ENCODE assay signal across 8 mouse cellular contexts in the genomic region with DNA sequence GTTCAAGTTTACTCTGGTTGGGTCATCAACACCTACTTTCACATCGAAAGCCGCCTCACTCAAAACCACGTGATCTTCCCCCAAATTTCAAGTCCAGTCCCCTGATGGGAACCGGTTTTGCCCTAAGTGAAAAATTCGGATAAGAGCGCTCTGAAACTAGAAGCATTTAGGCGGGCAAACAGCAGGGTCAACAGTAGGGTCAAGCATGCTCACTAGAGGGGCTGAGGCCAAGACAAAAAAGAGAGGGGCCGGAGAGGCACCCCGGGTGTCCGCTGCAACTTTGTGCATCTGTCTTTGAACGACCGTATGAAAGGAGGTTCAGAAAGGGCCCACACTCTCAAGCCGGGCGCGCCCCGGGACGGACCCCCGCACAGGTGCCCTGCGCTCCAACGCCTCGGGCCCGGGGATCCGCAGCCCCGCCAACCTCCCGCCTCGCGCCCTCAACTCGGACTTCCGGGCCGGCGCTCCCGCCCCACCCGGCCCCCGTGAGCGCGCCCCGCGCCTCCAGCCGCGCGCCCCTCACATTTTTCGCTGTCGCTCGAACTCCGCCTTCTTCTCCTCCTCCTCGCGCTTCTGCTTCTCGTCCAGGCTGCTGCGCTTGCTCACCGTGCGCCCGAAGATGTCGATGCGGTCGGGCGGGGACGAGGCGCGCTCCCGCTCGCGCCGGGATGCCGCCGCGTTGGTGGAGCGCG. TPM values are rescaled to one million over a fixed set of nuclear protein-coding genes. Genes with fewer than 3 reads are reported as not detected.
A peak's percentile ranks its signal among the peaks of the same experiment; 100 is the strongest.
DNase-seq lines count a peak whose midpoint lies in the region; ATAC-seq and TF ChIP-seq lines count a peak whose summit lies in the region.

No protein-coding gene starts in this region.

- peak overlapping the region; percentile 85 for H3K4me2 ChIP-seq in lung, postnatal 0 days (replicated peaks; ENCODE audit: low read depth, low read length)

- H3K27ac ChIP-seq in MEL (ENCODE audit: control insufficient read depth, low read depth, low read length), result peak overlapping the region; percentile 83
- peak overlapping the region; percentile 31; the same call in 1 of the 2 replicates for H3K27ac ChIP-seq in cerebellum, adult 2 months (ENCODE audit: insufficient read depth, low read length)
- peak overlapping the region; percentile 100 for H3K27ac ChIP-seq in hindbrain, embryonic 10.5 days
- H3K27ac ChIP-seq in lung, postnatal 0 days (ENCODE audit: low read length), result peak overlapping the region; percentile 98

- TF ChIP-seq RAD21 in MEL (IDR thresholded peaks at IDR 0.05; ENCODE audit: low read depth, low read length), result no peak

- peaks cover 0 to 2% of the 10 kb centered on the region in 2 experiments; a peak in 1 of 4 replicates for H3K27me3 ChIP-seq in MEL (ENCODE audit: control insufficient read depth in 1 of 2, insufficient read depth in 2 of 2, low read length in 2 of 2)
- H3K27me3 ChIP-seq in cerebellum, adult 2 months (ENCODE audit: control insufficient read depth, insufficient read depth, low read length), result 0 out of 2 replicates have a peak, but pooled peaks cover 2% of the 10 kb centered on the region
- H3K27me3 ChIP-seq in hindbrain, embryonic 10.5 days (ENCODE audit: insufficient read depth, poor library complexity, severe bottlenecking), result no peaks in the 10 kb centered on the region
- no peaks in the 10 kb centered on the region for H3K27me3 ChIP-seq in lung, postnatal 0 days (replicated peaks; ENCODE audit: insufficient read depth, low read length)

- TF ChIP-seq CTCF in MEL (IDR thresholded peaks at IDR 0.05 in 2 of 3, conservative IDR thresholded peaks at IDR 0.05 in 1 of 3; ENCODE audit: control insufficient read depth in 1 of 3, insufficient read depth in 1 of 3, low read depth in 2 of 3, low read length in 3 of 3, poor library complexity in 1 of 3, severe bottlenecking in 1 of 3), result no peak
- no peak for TF ChIP-seq CTCF in cerebellum, adult 2 months (IDR thresholded peaks at IDR 0.05; ENCODE audit: borderline replicate concordance, insufficient read depth, low read depth, low read length)
- no peak for TF ChIP-seq CTCF in lung, postnatal 0 days (IDR thresholded peaks at IDR 0.05)

- peak in 1 of 2 experiments; percentile 50; a peak in 1 of 4 replicates for TF ChIP-seq POLR2A in MEL (IDR thresholded peaks at IDR 0.05; ENCODE audit: control insufficient read depth in 1 of 2, insufficient read depth in 1 of 2, low read depth in 1 of 2, low read length in 2 of 2, poor library complexity in 1 of 2)
- TF ChIP-seq POLR2A in cerebellum, adult 2 months (IDR thresholded peaks at IDR 0.05; ENCODE audit: borderline replicate concordance, insufficient read depth, low read length), result no peak

- H3K79me2 ChIP-seq in MEL (ENCODE audit: control insufficient read depth, insufficient read depth, low read length, poor library complexity), result peaks cover 52% of the 10 kb centered on the region

- H3K4me1 ChIP-seq in MEL (ENCODE audit: control insufficient read depth in 1 of 2, insufficient read depth in 2 of 2, low read length in 2 of 2), result peaks cover 5 to 6% of the 10 kb centered on the region in 2 experiments; a peak in 3 of 4 replicates
- H3K4me1 ChIP-seq in cerebellum, adult 2 months (ENCODE audit: control insufficient read depth, insufficient read depth, low read length), result peaks cover 6% of the 10 kb centered on the region; the same call in 1 of the 2 replicates
- H3K4me1 ChIP-seq in hindbrain, embryonic 10.5 days (replicated peaks), result peaks cover 42% of the 10 kb centered on the region
- peaks cover 15% of the 10 kb centered on the region; the same call in 1 of the 2 replicates for H3K4me1 ChIP-seq in lung, postnatal 0 days (ENCODE audit: insufficient read depth, low read depth, low read length)

- peak overlapping the region; percentile 50 to 97 for H3K4me3 ChIP-seq in MEL (ENCODE audit: control insufficient read depth in 1 of 2, insufficient read depth in 1 of 2, low read depth in 2 of 2, low read length in 2 of 2)
- peak overlapping the region; percentile 86 for H3K4me3 ChIP-seq in cerebellum, adult 2 months (replicated peaks; ENCODE audit: insufficient read depth, low read depth, low read length)
- H3K4me3 ChIP-seq in hindbrain, embryonic 10.5 days, result peak overlapping the region; percentile 90
- H3K4me3 ChIP-seq in lung, postnatal 0 days (ENCODE audit: low read depth, low read length), result peak overlapping the region; percentile 96

- TF ChIP-seq EP300 in MEL (IDR thresholded peaks at IDR 0.05; ENCODE audit: low read depth in 1 of 2, low read length in 2 of 2), result no peak
- TF ChIP-seq EP300 in lung, postnatal 0 days (IDR thresholded peaks at IDR 0.05), result no peak

- peak; percentile 68 for ATAC-seq in lung, postnatal 0 days

- H3K9ac ChIP-seq in MEL (ENCODE audit: control insufficient read depth, low read depth, low read length, poor library complexity, severe bottlenecking), result peak overlapping the region; percentile 99
- H3K9ac ChIP-seq in lung, postnatal 0 days (replicated peaks; ENCODE audit: low read depth), result peak overlapping the region; percentile 99

- H3K36me3 ChIP-seq in MEL (ENCODE audit: control insufficient read depth in 1 of 2, insufficient read depth in 2 of 2, low read length in 2 of 2), result peaks cover 0 to 36% of the 10 kb centered on the region in 2 experiments; a peak in 3 of 4 replicates
- H3K36me3 ChIP-seq in hindbrain, embryonic 10.5 days, result no peaks in the 10 kb centered on the region
- no peaks in the 10 kb centered on the region for H3K36me3 ChIP-seq in lung, postnatal 0 days (ENCODE audit: insufficient read depth, low read length)

- under 1% methylated on average over 49 of the region's 68 CpGs for WGBS in cerebellum, adult 2 months
- under 1% methylated on average over 68 of the region's 68 CpGs for WGBS in hindbrain, embryonic 10.5 days
- WGBS in lung, postnatal 0 days, result under 1% methylated on average over 47 of the region's 68 CpGs

- H3K9me3 ChIP-seq in MEL (replicated peaks; ENCODE audit: insufficient read depth, low read length), result no peaks in the 10 kb centered on the region
- H3K9me3 ChIP-seq in hindbrain, embryonic 10.5 days, result no peaks in the 10 kb centered on the region
- no peaks in the 10 kb centered on the region for H3K9me3 ChIP-seq in lung, postnatal 0 days (ENCODE audit: low read length)

- DNase-seq in MEL (ENCODE audit: low read depth, low spot score), result peak; percentile 68
- peak; percentile 65 to 67 for DNase-seq in cerebellum, adult 2 months
- DNase-seq in forelimb bud, embryonic 11.5 days (ENCODE audit: low read depth, low spot score), result peak; percentile 38
- peak; percentile 68 for DNase-seq in hindbrain, embryonic 10.5 days (ENCODE audit: low spot score)
- DNase-seq in layer of hippocampus, adult 9-11 months, result peak; percentile 61
- peak; percentile 83 for DNase-seq in lung, postnatal 0 days (ENCODE audit: low spot score)
- peak; percentile 31 for DNase-seq in ovary, postnatal 14 days (ENCODE audit: low spot score)
- peak; percentile 64 to 65 for DNase-seq in thymus, postnatal 10 days (ENCODE audit: low spot score in 2 of 2)

TF ChIP-seq in MEL, 35 proteins besides CTCF, POLR2A, EP300 and RAD21:
- TF ChIP-seq POLR2AphosphoS5 (IDR thresholded peaks at IDR 0.05; ENCODE audit: borderline replicate concordance, low read depth, low read length), result no peak
- TF ChIP-seq RCOR1 (IDR thresholded peaks at IDR 0.05; ENCODE audit: low read depth, low read length), result no peak
- no peak for TF ChIP-seq SMC3 (IDR thresholded peaks at IDR 0.05; ENCODE audit: low read depth, low read length)
- peak; percentile 57 for TF ChIP-seq NRF1 (IDR thresholded peaks at IDR 0.05; ENCODE audit: insufficient read depth, low read depth, low read length, poor library complexity, severe bottlenecking)
- no peak for TF ChIP-seq ZC3H11A (IDR thresholded peaks at IDR 0.05; ENCODE audit: low read depth, low read length)
- 0 out of 2 replicates have a peak, but pooled peaks have one; percentile 21 for TF ChIP-seq HCFC1 (IDR thresholded peaks at IDR 0.05; ENCODE audit: low read depth, low read length)
- TF ChIP-seq MYC (IDR thresholded peaks at IDR 0.05; ENCODE audit: low read depth, low read length), result no peak; the same call in 1 of the 2 replicates
- peak; percentile 72; the same call in 1 of the 2 replicates for TF ChIP-seq CHD1 (IDR thresholded peaks at IDR 0.05; ENCODE audit: low read depth, low read length)
- TF ChIP-seq BHLHE40 (IDR thresholded peaks at IDR 0.05; ENCODE audit: borderline replicate concordance, low read depth, low read length), result no peak
- no peak for TF ChIP-seq MYB (IDR thresholded peaks at IDR 0.05; ENCODE audit: low read depth, low read length)
- TF ChIP-seq ZMIZ1 (IDR thresholded peaks at IDR 0.05; ENCODE audit: low read depth, low read length), result no peak; the same call in 1 of the 2 replicates
- peak; percentile 73 for TF ChIP-seq USF1 (IDR thresholded peaks at IDR 0.05; ENCODE audit: low read depth, low read length)
- no peak for TF ChIP-seq ELF1 (IDR thresholded peaks at IDR 0.05; ENCODE audit: low read depth, low read length)
- no peak for TF ChIP-seq E2F4 (IDR thresholded peaks at IDR 0.05; ENCODE audit: borderline replicate concordance, low read depth, low read length)
- TF ChIP-seq MAX (IDR thresholded peaks at IDR 0.05; ENCODE audit: low read length), result peak; percentile 34
- TF ChIP-seq MAZ (IDR thresholded peaks at IDR 0.05; ENCODE audit: low read depth, low read length), result peak; percentile 30; the same call in 1 of the 2 replicates
- no peak for TF ChIP-seq GATA1 (IDR thresholded peaks at IDR 0.05; ENCODE audit: low read depth, low read length)
TF ChIP-seq in MEL: peak in this region for 6.

RNA-seq across cellular contexts. Expression of gene Arglu1, which starts 0.7 kb away (rescaled TPM):
- 34.6 and 35.3 TPM in 2 replicates for total RNA-seq in MEL (2012; rRNA removed)
- polyA plus RNA-seq in MEL (2012; ENCODE audit: insufficient read depth in 1 of 2, insufficient read length in 2 of 2, low read depth in 1 of 2, low replicate concordance in 2 of 2, missing spikeins in 1 of 2), result 100 to 1,000 TPM in 1 of 2 experiments, not detected in 1; 104 TPM
- polyA plus RNA-seq in cerebellum, adult 2 months (2012; rRNA removed), result 106 and 109 TPM in 2 replicates
- 145 and 165 TPM in 2 replicates for polyA plus RNA-seq in hindbrain, embryonic 10.5 days (2016; fragmentation: Nextera tagmentation; extraction: Ambion mirVana)
- polyA plus RNA-seq in lung, postnatal 0 days (2015; fragmentation: Nextera tagmentation; extraction: Ambion mirVana), result 126 and 139 TPM in 2 replicates

RNA-seq across cellular contexts. Expression of gene Efnb2, which starts 28.6 kb away (rescaled TPM):
- 0.12 and 0.13 TPM in 2 replicates for total RNA-seq in MEL (2012; rRNA removed)
- polyA plus RNA-seq in MEL (2012; ENCODE audit: insufficient read depth in 1 of 2, insufficient read length in 2 of 2, low read depth in 1 of 2, low replicate concordance in 2 of 2, missing spikeins in 1 of 2), result under 1 TPM in 1 of 2 experiments, not detected in 1; 0.19 TPM
- polyA plus RNA-seq in cerebellum, adult 2 months (2012; rRNA removed), result 14.3 and 15.7 TPM in 2 replicates
- polyA plus RNA-seq in hindbrain, embryonic 10.5 days (2016; fragmentation: Nextera tagmentation; extraction: Ambion mirVana), result 33.8 and 34.7 TPM in 2 replicates
- 26.7 and 30.1 TPM in 2 replicates for polyA plus RNA-seq in lung, postnatal 0 days (2015; fragmentation: Nextera tagmentation; extraction: Ambion mirVana)

Comparison
In these comparisons a context has a peak if more than half of its experiments do, and no peak if none do; other contexts are left out.
1. Peak in every context shown above with its lines: DNase-seq, ATAC-seq, H3K4me3 ChIP-seq and H3K27ac ChIP-seq.
2. DNase-seq: peak in every context shown above with its lines; median percentile 83 in lung, postnatal 0 days; 68 in MEL; 68 in hindbrain, embryonic 10.5 days; 66 in cerebellum, adult 2 months; 64 in thymus, postnatal 10 days; 61 in layer of hippocampus, adult 9-11 months; 38 in forelimb bud, embryonic 11.5 days; 31 in ovary, postnatal 14 days.
3. H3K27ac ChIP-seq: peak in every context shown above with its lines; median percentile 100 in hindbrain, embryonic 10.5 days; 98 in lung, postnatal 0 days; 83 in MEL; 31 in cerebellum, adult 2 months.
4. RNA of gene Efnb2, which starts 28.6 kb away (polyA plus RNA-seq): 33.8 to 34.7 TPM in hindbrain, embryonic 10.5 days, 26.7 to 30.1 TPM in lung, postnatal 0 days and 14.3 to 15.7 TPM in cerebellum, adult 2 months; 0.19 TPM in MEL; every median in the first group is over 10 times any median in the second.